Mouse (Mus musculus) heart, postnatal 0 days (tissue): ENCODE results near the gene Lix1.

Experiments
- CTCF ChIP-seq: IDR thresholded peaks from 2 replicates; pipeline ENCODE4 v1.5.1; 2016; ENCODE audit warnings: antibody characterized with exemption, control low read depth, low read depth
- EP300 ChIP-seq: IDR thresholded peaks from 2 replicates; pipeline ENCODE4 v1.6.1; 2016; ENCODE audit warnings: antibody characterized with exemption, low read depth

GRCm38 (mm10) chr17:17384502-17384901 lies 18.0 kb upstream of the Lix1 start:
- no peak for TF ChIP-seq CTCF
- no peak for TF ChIP-seq EP300
